Mouse (Mus musculus) right cerebral cortex, adult 2 months (tissue): Measurements from ENCODE around the gene Clec3a.

ENCODE experiments used
- DNase-seq, 2 experiments: peaks; one replicate each; pipeline ENCODE4 v3.0.0; 2021 to 2022; ENCODE audit warnings: low spot score in 2 of 2

The Clec3a gene

GRCm38 (mm10) chr8:114417786-114418185 lies at the start of gene Clec3a:
Clec3a (plus strand) TSS chr8:114418086.
- no peak for DNase-seq

- DNase-seq: peak; percentile 88 to 90
Observed at GRCm38 (mm10) chr8:114369038-114369976, 48.6 kb upstream of the Clec3a start.

- DNase-seq: no peak
Observed at GRCm38 (mm10) chr8:114374390-114374789, 43.5 kb upstream of the Clec3a start.

- no peak for DNase-seq
Observed at GRCm38 (mm10) chr8:114384189-114384588, 33.7 kb upstream of the Clec3a start.

- DNase-seq: no peak
Observed at GRCm38 (mm10) chr8:114387494-114387893, 30.4 kb upstream of the Clec3a start.

GRCm38 (mm10) chr8:114390465-114391254 lies 27.2 kb upstream of the Clec3a start:
- DNase-seq: no peak

GRCm38 (mm10) chr8:114398326-114398725 lies 19.6 kb upstream of the Clec3a start:
- DNase-seq: no peak

GRCm38 (mm10) chr8:114399273-114399672 lies 18.6 kb upstream of the Clec3a start:
- no peak for DNase-seq

- no peak for DNase-seq
Observed at GRCm38 (mm10) chr8:114401679-114402078, 16.2 kb upstream of the Clec3a start.

- no peak for DNase-seq
Observed at GRCm38 (mm10) chr8:114411421-114411820, 6.5 kb upstream of the Clec3a start.

- no peak for DNase-seq
Observed at GRCm38 (mm10) chr8:114418486-114418885, 600 bp downstream of the Clec3a start.

GRCm38 (mm10) chr8:114418904-114419303 lies 1.0 kb downstream of the Clec3a start:
- DNase-seq: no peak

- peak; percentile 49 to 50 for DNase-seq
Observed at GRCm38 (mm10) chr8:114421544-114421943, 3.7 kb downstream of the Clec3a start.

- DNase-seq: peak; percentile 69
Observed at GRCm38 (mm10) chr8:114438236-114438635, 20.4 kb downstream of the Clec3a start.

GRCm38 (mm10) chr8:114439334-114440204 lies 21.7 kb downstream of the Clec3a start, which contains the start of gene Wwox:
Wwox (plus strand) TSS chr8:114439655.
- peak; percentile 100 for DNase-seq

- no peak for DNase-seq
Observed at GRCm38 (mm10) chr8:114440205-114440589, 22.3 kb downstream of the Clec3a start.

GRCm38 (mm10) chr8:114441616-114442015 lies 23.7 kb downstream of the Clec3a start:
- DNase-seq: no peak

- DNase-seq: no peak
Observed at GRCm38 (mm10) chr8:114446884-114447283, 29.0 kb downstream of the Clec3a start.

GRCm38 (mm10) chr8:114452278-114452677 lies 34.4 kb downstream of the Clec3a start:
- DNase-seq: no peak

GRCm38 (mm10) chr8:114452781-114453221 lies 34.9 kb downstream of the Clec3a start:
- peak; percentile 51 to 79 for DNase-seq

- no peak for DNase-seq
Observed at GRCm38 (mm10) chr8:114455302-114455701, 37.4 kb downstream of the Clec3a start.
